Mouse (Mus musculus) liver, embryonic 16.5 days (tissue): ENCODE measurements around the gene Kif5c. TPM values are rescaled to one million over a fixed set of nuclear protein-coding genes. Genes with fewer than 3 reads are reported as not detected.

Source experiments
- ATAC-seq: fragments of 200-750 bp; cut with Nextera tagmentation; 2 replicates; pipeline ENCODE4 v1.8.0; 2017; ENCODE audit warnings: low read depth, mild to moderate bottlenecking, moderate number of reproducible peaks, moderate library complexity
- H3K27ac ChIP-seq: fragments of 300-500 bp; sonication (generic); 2 replicates; pipeline ENCODE4 v1.5.1; 2014; ENCODE audit warnings: mild to moderate bottlenecking, low read length
- H3K27me3 ChIP-seq: fragments of 300-500 bp; sonication (generic); 2 replicates; pipeline ENCODE4 v1.6.1; 2014; ENCODE audit warnings: low read depth, low read length, mixed read lengths; ENCODE audit not compliant: control insufficient read depth, insufficient read depth
- H3K36me3 ChIP-seq: fragments of 300-500 bp; sonication (generic); 2 replicates; pipeline ENCODE4 v1.6.1; 2014; ENCODE audit warnings: mild to moderate bottlenecking; ENCODE audit not compliant: control insufficient read depth, insufficient read depth
- H3K4me1 ChIP-seq: fragments of 300-500 bp; sonication (generic); 2 replicates; pipeline ENCODE4 v1.6.1; 2014; ENCODE audit warnings: low read depth, low read length, mixed read lengths; ENCODE audit not compliant: control insufficient read depth
- H3K4me2 ChIP-seq: fragments of 300-500 bp; sonication (generic); 2 replicates; pipeline ENCODE4 v1.6.1; 2014; ENCODE audit warnings: low read depth, low read length, mixed read lengths
- H3K4me3 ChIP-seq: fragments of 300-500 bp; sonication (generic); 2 replicates; pipeline ENCODE4 v1.5.1; 2014; ENCODE audit warnings: low read depth, mild to moderate bottlenecking, low read length
- H3K9ac ChIP-seq: fragments of 300-500 bp; sonication (generic); 2 replicates; pipeline ENCODE4 v1.6.1; 2014; ENCODE audit warnings: low read depth, low read length
- H3K9me3 ChIP-seq: fragments of 300-500 bp; sonication (generic); replicated peaks from 2 replicates; pipeline ENCODE4 v1.6.1; 2016; ENCODE audit warnings: low read length; ENCODE audit not compliant: control insufficient read depth
- WGBS: fragments of 180-500 bp; shearing (Covaris S2); extraction: QIAGEN DNeasy Blood & Tissue Kit; methylation state at CpG from one replicate; pipeline ENCODE4 v1.1.7; 2014; ENCODE audit not compliant: insufficient replicate concordance; 5-methylcytosine and 5-hydroxymethylcytosine counted together
- polyA plus RNA-seq: library from polyadenylated mRNA; unstranded; fragments of >200 nt; fragmentation: Nextera tagmentation; extraction: Ambion mirVana; gene quantifications from 2 replicates; pipeline ENCODE4 v1.2.1, GENCODE M21; 2015

Kif5c gene
- polyA plus RNA-seq, 1 experiment from 2014 or later = 0.09 TPM

GRCm38 (mm10) chr2:49671753-49672500 is 52.8 kb downstream of the Kif5c start:
- WGBS = 67% methylated on average over 12 of the region's 12 CpGs

GRCm38 (mm10) chr2:49672501-49672874 is 53.4 kb downstream of the Kif5c start:
- WGBS = 66% methylated on average over 7 of the region's 7 CpGs
- H3K4me1 ChIP-seq = no peaks in the 10 kb centered on the region
- H3K4me3 ChIP-seq = no peak overlapping the region
- no peak for ATAC-seq
- H3K4me2 ChIP-seq = no peak overlapping the region
- H3K9me3 ChIP-seq = no peaks in the 10 kb centered on the region
- no peak overlapping the region for H3K27ac ChIP-seq
- no peaks in the 10 kb centered on the region for H3K36me3 ChIP-seq
- H3K9ac ChIP-seq = no peak overlapping the region
- H3K27me3 ChIP-seq = no peaks in the 10 kb centered on the region

More at GRCm38 (mm10) chr2:49671753-49672500, 52.8 kb downstream of the Kif5c start:
- ATAC-seq = no peak
- H3K4me1 ChIP-seq = no peaks in the 10 kb centered on the region
- no peaks in the 10 kb centered on the region for H3K9me3 ChIP-seq
- no peak overlapping the region for H3K4me3 ChIP-seq
- no peak overlapping the region for H3K9ac ChIP-seq
- H3K27ac ChIP-seq = no peak overlapping the region
- H3K36me3 ChIP-seq = no peaks in the 10 kb centered on the region
- no peaks in the 10 kb centered on the region for H3K27me3 ChIP-seq
- H3K4me2 ChIP-seq = no peak overlapping the region

- Histone ChIP-seq H3K4me1 (no peaks in the 10 kb centered on the region), H3K27ac (no peak overlapping the region), H3K9me3 (no peaks in the 10 kb centered on the region), H3K9ac (no peak overlapping the region), H3K4me2 (no peak overlapping the region), H3K36me3 (no peaks in the 10 kb centered on the region), H3K4me3 (no peak overlapping the region), H3K27me3 (no peaks in the 10 kb centered on the region)
- 74% methylated on average over 12 of the region's 12 CpGs for WGBS
- ATAC-seq = no peak
Measured at GRCm38 (mm10) chr2:49676020-49676419, 56.9 kb downstream of the Kif5c start.

GRCm38 (mm10) chr2:49678386-49678785 is 59.3 kb downstream of the Kif5c start:
- 55% methylated on average over 7 of the region's 7 CpGs for WGBS
- Histone ChIP-seq H3K4me3 (no peak overlapping the region), H3K9ac (no peak overlapping the region), H3K4me1 (no peaks in the 10 kb centered on the region), H3K27me3 (no peaks in the 10 kb centered on the region), H3K4me2 (no peak overlapping the region), H3K36me3 (no peaks in the 10 kb centered on the region), H3K9me3 (no peaks in the 10 kb centered on the region), H3K27ac (no peak overlapping the region)
- no peak for ATAC-seq

GRCm38 (mm10) chr2:49679135-49679964 is 60.3 kb downstream of the Kif5c start:
- H3K4me1 ChIP-seq = no peaks in the 10 kb centered on the region
- H3K36me3 ChIP-seq = no peaks in the 10 kb centered on the region
- H3K27me3 ChIP-seq = no peaks in the 10 kb centered on the region
- no peaks in the 10 kb centered on the region for H3K9me3 ChIP-seq
- no peak overlapping the region for H3K4me2 ChIP-seq
- 77% methylated on average over 16 of the region's 16 CpGs for WGBS
- H3K9ac ChIP-seq = no peak overlapping the region
- no peak overlapping the region for H3K27ac ChIP-seq
- H3K4me3 ChIP-seq = no peak overlapping the region
- ATAC-seq = no peak

- no peak overlapping the region for H3K4me3 ChIP-seq
- WGBS = 71% methylated on average over 6 of the region's 6 CpGs
- no peak for ATAC-seq
- H3K9me3 ChIP-seq = no peaks in the 10 kb centered on the region
- no peaks in the 10 kb centered on the region for H3K36me3 ChIP-seq
- no peaks in the 10 kb centered on the region for H3K27me3 ChIP-seq
- H3K27ac ChIP-seq = no peak overlapping the region
- no peaks in the 10 kb centered on the region for H3K4me1 ChIP-seq
- H3K4me2 ChIP-seq = no peak overlapping the region
- no peak overlapping the region for H3K9ac ChIP-seq
Measured at GRCm38 (mm10) chr2:49682754-49683153, 63.7 kb downstream of the Kif5c start.

GRCm38 (mm10) chr2:49684808-49685207 is 65.7 kb downstream of the Kif5c start:
- H3K4me3 ChIP-seq = no peak overlapping the region
- no peaks in the 10 kb centered on the region for H3K4me1 ChIP-seq
- no peaks in the 10 kb centered on the region for H3K9me3 ChIP-seq
- no peak overlapping the region for H3K4me2 ChIP-seq
- no peak overlapping the region for H3K27ac ChIP-seq
- ATAC-seq = no peak
- H3K9ac ChIP-seq = no peak overlapping the region
- no peaks in the 10 kb centered on the region for H3K36me3 ChIP-seq
- WGBS = 59% methylated on average over 2 of the region's 2 CpGs
- no peaks in the 10 kb centered on the region for H3K27me3 ChIP-seq

- ATAC-seq = no peak
Measured at GRCm38 (mm10) chr2:49690421-49690826, 71.3 kb downstream of the Kif5c start.

GRCm38 (mm10) chr2:49691441-49691840 is 72.3 kb downstream of the Kif5c start:
- H3K27me3 ChIP-seq = no peaks in the 10 kb centered on the region
- WGBS = 61% methylated on average over 5 of the region's 5 CpGs
- H3K4me2 ChIP-seq = no peak overlapping the region
- H3K27ac ChIP-seq = no peak overlapping the region
- ATAC-seq = no peak
- H3K4me3 ChIP-seq = no peak overlapping the region
- no peaks in the 10 kb centered on the region for H3K36me3 ChIP-seq
- no peak overlapping the region for H3K9ac ChIP-seq
- H3K9me3 ChIP-seq = no peaks in the 10 kb centered on the region
- H3K4me1 ChIP-seq = no peaks in the 10 kb centered on the region

More at GRCm38 (mm10) chr2:49690421-49690826, 71.3 kb downstream of the Kif5c start:
- no peaks in the 10 kb centered on the region for H3K27me3 ChIP-seq
- H3K36me3 ChIP-seq = no peaks in the 10 kb centered on the region
- H3K9me3 ChIP-seq = no peaks in the 10 kb centered on the region
- no peaks in the 10 kb centered on the region for H3K4me1 ChIP-seq
- H3K27ac ChIP-seq = no peak overlapping the region
- 67% methylated on average over 9 of the region's 9 CpGs for WGBS
- H3K4me3 ChIP-seq = no peak overlapping the region
- no peak overlapping the region for H3K9ac ChIP-seq
- H3K4me2 ChIP-seq = no peak overlapping the region
